Mouse (Mus musculus): ENCODE data around the gene Grip1. TPM values are rescaled to one million over a fixed set of nuclear protein-coding genes. Genes with fewer than 3 reads are reported as not detected.

The Grip1 gene
- total RNA-seq, 2 experiments from 2014 or later = not detected

DNA sequence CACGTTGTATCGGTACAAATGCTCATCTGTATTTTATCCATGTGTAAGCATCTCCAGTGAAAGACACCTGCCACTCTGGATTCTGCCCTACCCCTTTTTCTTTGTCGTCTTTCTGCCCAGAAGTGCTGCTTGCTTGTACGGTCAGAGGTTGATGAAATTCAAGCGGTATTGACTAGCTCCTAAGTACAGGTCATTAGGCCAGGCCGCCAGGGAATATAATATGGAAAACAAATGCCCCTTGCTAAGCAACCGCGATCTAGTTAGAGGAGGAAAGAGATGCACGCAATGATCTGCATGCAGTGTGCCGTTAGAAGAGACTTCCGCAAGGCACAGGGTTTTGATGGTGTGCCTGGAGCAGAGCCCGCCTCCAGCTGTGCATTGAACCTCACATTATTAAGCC is 187.4 kb downstream of the Grip1 start:
- no peak for ATAC-seq (replicated peaks; ENCODE audit: low FRiP score, poor library complexity, severe bottlenecking)

GRCm38 (mm10) chr10:119644289-119644688 is 190.7 kb downstream of the Grip1 start:
- ATAC-seq (replicated peaks; ENCODE audit: low FRiP score, poor library complexity, severe bottlenecking) = no peak

DNA sequence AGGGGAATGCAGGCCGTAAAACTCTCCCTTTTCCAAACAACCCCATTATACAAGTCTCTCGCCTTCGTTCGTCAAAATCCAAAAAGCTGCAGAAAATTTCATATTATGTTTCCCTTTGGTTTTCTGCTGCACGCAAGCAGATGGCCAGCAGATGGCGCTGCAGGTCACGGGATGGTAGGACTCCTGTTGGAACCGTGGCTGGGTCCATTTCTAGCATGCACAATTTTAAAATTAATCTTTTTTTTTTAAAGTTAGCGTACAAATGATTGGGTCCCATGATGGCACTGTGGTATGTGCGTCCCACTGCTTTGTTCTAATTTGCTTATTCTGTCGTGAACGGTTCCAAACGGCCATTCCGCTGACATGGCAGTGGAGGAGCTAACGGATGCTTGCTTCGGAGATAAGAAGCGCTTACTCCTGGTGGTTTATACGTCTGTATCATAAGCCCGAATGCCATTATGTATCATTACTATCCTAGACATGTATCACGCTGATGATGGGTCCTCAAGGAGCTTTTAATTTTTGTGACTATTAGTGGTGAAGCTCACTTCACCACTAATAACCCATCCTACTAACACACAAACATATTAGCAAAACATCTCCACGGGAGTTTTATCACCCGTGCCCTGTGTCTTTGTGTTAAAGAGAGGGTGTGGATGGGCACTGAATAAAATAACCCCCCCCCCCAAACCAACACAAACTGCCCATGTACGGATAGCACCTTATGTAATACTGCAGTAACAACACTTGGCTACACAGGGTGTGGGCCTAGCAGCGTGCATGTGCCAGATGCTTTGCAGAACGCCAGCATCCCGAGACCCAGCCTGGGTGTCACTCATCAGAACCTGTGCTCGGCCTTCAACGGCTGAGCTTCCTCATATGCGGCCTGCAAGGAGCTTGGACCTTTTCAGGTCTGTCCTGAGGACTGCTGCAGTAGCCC is 193.1 kb downstream of the Grip1 start:
- ATAC-seq (replicated peaks; ENCODE audit: low FRiP score, poor library complexity, severe bottlenecking) = no peak

- ATAC-seq (replicated peaks; ENCODE audit: low FRiP score, poor library complexity, severe bottlenecking) = no peak
Measured at GRCm38 (mm10) chr10:119660677-119661353, 207.2 kb downstream of the Grip1 start.

GRCm38 (mm10) chr10:119663586-119663985 is 210.0 kb downstream of the Grip1 start:
- ATAC-seq (replicated peaks; ENCODE audit: low FRiP score, poor library complexity, severe bottlenecking) = no peak

DNA sequence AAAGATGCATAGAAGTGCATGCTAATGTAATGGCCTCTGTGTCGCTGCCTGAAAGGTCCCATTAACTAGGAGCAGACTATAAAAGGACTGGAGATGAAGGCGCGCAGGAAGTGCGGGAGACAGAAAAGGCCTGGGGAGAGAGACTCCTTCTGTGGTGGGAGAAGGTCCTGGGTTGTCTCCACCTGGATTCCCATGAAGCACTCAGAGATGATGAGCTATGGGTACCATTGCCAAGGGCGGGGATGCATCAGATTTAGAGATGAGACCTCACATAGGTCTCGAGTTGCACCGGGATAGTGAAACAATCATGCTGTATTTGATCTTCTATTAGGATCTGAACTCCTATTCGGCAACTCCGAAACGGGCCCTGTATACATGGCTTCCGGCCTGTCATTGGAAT is 212.8 kb downstream of the Grip1 start:
- no peak for ATAC-seq (replicated peaks; ENCODE audit: low FRiP score, poor library complexity, severe bottlenecking)

- no peak for ATAC-seq (replicated peaks; ENCODE audit: low FRiP score, poor library complexity, severe bottlenecking)
Measured at GRCm38 (mm10) chr10:119670456-119670855, 216.8 kb downstream of the Grip1 start.

DNA sequence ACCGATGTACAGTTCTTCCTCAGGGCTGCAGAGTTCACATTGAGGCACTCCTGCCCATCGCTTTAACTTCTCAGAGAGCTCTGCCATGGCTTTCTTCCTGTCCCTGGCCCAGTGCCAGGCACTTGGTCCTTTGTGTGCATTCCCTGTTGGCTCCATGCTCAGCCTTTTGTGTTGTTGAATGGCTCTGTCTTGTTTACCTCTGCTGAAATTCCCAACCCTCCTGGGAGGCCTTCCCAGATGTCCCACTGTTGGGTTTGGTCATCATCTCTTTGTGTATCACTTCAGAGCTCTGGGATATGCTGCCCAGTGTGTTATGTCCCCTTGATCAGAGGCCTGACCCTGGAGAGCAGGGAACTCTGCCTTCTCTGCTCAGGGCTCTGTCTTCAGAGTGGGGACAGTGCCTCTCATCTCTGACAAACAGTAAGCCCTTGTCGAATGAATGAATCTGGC is 230.8 kb downstream of the Grip1 start:
- no peak for ATAC-seq (replicated peaks; ENCODE audit: low FRiP score, poor library complexity, severe bottlenecking)

DNA sequence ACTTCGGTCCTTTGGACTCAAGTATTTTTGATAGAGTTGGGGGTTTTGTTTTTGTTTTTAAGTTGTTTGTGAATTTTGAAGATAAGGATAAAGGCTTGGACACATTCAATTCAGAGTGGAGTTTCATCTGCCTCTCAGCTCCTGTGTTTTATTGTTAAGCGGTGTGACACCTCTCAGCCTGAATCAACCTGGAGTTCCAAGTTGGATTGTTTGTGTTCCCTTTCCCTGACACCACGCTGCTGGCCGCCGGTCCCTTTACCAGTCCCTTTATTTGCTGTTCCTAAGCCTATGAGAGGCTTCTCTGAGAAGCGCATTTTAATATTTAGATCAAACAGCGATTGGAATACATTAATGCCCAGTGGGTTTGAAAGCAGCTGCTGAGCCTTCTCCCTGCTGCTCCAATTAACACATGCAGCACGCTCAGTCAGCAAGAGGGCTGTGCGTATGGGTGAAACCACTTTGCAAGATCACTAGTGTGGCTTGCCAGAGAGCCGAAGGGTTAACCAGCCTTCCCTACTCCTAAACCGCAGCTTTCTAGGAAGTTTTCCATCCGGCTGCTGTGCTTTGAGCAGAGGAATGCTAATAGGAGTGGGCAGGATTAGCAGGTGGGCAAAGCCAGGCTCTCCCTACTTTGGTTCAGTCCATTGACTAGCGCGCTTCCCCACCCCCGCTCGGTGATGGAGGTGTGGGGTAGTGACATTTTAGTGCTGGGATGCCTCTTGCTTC is 237.9 kb downstream of the Grip1 start:
- no peak for ATAC-seq (replicated peaks; ENCODE audit: low FRiP score, poor library complexity, severe bottlenecking)

- no peak for ATAC-seq (replicated peaks; ENCODE audit: low FRiP score, poor library complexity, severe bottlenecking)
Measured at GRCm38 (mm10) chr10:119692284-119692890, 238.8 kb downstream of the Grip1 start.

DNA sequence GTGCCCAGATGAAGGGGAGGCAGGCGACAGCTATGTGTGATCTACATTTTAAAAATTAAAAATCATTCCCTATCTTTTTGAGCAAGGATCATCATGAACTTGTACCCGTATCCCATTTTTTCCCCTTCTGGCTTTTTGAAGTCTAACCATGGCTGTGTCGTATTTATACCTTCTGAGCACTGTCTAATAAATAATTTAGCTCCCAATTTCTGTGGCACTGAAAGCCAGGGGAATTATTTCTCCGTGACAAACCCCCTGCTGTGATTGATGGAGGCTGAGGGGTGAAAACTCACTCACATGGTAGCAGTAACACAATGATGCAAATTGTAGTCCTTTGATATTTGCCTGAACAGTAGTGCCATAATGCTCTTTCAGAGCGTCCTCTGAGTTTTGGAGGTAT is 239.8 kb downstream of the Grip1 start:
- no peak for ATAC-seq (replicated peaks; ENCODE audit: low FRiP score, poor library complexity, severe bottlenecking)

DNA sequence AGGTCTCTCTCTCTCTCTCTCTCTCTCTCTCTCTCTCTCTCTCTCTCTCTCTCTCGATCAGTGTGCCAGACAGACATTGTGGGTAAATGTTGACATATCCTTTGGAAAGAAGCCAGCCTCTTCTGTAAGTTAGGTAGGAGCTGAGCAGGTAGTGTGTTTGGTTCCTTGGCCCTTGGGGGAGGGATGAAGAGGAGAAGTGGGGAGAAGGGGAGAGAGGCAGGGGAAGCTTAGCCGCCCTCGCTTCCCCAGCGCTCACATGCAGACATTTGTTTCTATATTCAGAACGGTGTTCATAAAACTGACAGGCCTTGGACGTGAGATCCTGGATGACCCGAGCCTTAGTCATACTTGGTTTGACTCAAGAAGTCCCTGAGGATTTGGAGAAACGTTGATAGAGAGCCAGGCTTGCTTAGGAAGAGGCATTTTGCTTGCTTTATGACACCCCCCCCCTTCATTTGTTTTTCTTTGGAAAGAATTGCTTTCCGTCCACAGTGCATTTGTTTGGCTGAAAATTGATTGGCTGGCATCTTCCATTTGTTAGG is 243.7 kb downstream of the Grip1 start:
- ATAC-seq (replicated peaks; ENCODE audit: low FRiP score, poor library complexity, severe bottlenecking) = no peak

- ATAC-seq (replicated peaks; ENCODE audit: low FRiP score, poor library complexity, severe bottlenecking) = no peak
Measured at GRCm38 (mm10) chr10:119705348-119705747, 251.7 kb downstream of the Grip1 start.

- no peak for ATAC-seq (replicated peaks; ENCODE audit: low FRiP score, poor library complexity, severe bottlenecking)
Measured at GRCm38 (mm10) chr10:119706281-119706680, 252.7 kb downstream of the Grip1 start.

GRCm38 (mm10) chr10:119706983-119707382 is 253.4 kb downstream of the Grip1 start:
- ATAC-seq (replicated peaks; ENCODE audit: low FRiP score, poor library complexity, severe bottlenecking) = no peak

DNA sequence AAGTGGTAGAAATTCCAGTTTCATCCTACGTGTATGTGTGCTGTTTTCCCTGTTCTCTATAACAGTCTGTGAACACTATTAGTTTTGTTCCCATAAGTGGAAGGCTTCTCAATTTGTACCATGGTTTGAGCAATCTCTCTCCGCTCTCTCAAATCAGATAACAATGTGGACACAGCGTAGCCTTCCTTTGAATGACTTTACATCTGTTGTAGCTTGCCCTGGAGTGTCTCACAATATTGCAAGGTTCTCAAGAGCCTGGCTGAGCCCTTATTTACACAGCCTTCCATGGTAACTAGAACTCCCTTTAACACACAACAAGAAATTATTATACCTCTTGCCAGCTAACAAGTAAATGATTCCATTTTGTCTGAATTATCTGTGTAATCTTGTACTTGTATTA is 268.3 kb downstream of the Grip1 start:
- ATAC-seq (replicated peaks; ENCODE audit: low FRiP score, poor library complexity, severe bottlenecking) = no peak

DNA sequence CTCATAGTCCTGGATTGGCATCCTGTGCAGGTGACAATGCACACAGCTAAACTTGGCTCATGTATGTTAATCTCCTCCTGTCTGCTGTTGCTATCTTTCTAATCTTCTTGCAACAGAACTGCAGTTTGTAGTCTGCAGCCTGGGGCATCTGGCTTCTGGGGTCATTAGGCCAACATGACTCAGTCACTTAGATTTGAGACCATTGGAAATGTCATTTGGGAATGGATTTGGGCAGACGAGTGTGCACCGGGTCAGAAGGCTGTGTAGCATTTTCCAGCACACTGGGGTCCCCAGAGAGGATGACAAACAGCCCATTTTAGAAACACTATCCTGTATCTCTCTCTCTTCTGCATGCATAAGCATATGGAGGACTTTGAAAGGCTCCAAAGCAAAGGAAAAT is 268.8 kb downstream of the Grip1 start:
- no peak for ATAC-seq (replicated peaks; ENCODE audit: low FRiP score, poor library complexity, severe bottlenecking)

- ATAC-seq (replicated peaks; ENCODE audit: low FRiP score, poor library complexity, severe bottlenecking) = no peak
Measured at GRCm38 (mm10) chr10:119723671-119724070, 270.0 kb downstream of the Grip1 start.

DNA sequence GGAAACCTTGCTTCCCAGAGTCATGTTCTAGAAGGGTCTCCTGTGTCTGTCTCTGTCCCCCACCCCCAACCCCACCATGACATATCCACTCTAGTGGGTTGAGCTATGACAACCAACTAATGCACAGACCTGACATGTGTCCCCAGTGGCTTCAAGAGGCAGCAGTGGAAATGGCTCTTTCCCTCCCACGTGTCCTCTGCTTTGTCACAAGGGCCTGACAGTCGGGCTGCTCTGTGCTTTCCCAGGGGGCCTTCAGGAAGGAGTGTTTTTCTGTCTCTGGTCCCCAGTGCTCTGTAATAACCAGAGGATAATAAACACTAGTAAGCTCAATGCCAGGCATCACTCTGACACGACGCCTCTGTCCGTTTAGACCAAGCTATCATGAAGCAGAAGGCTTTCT is 271.7 kb downstream of the Grip1 start:
- no peak for ATAC-seq (replicated peaks; ENCODE audit: low FRiP score, poor library complexity, severe bottlenecking)

- ATAC-seq (replicated peaks; ENCODE audit: low FRiP score, poor library complexity, severe bottlenecking) = no peak
Measured at GRCm38 (mm10) chr10:119725966-119726365, 272.3 kb downstream of the Grip1 start.

Data from erythroblast, adult 5-6 weeks (primary cell).